Mouse (Mus musculus) ES-Bruce4 (cell line): ENCODE measurements around the gene Baiap2. TPM values are rescaled to one million over a fixed set of nuclear protein-coding genes. Genes with fewer than 3 reads are reported as not detected.
A peak's percentile ranks its signal among the peaks of the same experiment; 100 is the strongest.

Experiments
- H3K27ac ChIP-seq: 2 replicates; pipeline ENCODE4 v1.5.1; 2012; ENCODE audit warnings: low read length, inconsistent platforms; ENCODE audit not compliant: insufficient read depth
- H3K27me3 ChIP-seq: 2 replicates; pipeline ENCODE4 v1.6.1; 2012; ENCODE audit warnings: mild to moderate bottlenecking, low read length, inconsistent platforms; ENCODE audit not compliant: control insufficient read depth, poor library complexity, insufficient read depth, severe bottlenecking
- H3K36me3 ChIP-seq: 2 replicates; pipeline ENCODE4 v1.6.1; 2012; ENCODE audit warnings: inconsistent platforms, mild to moderate bottlenecking, low read length, moderate library complexity; ENCODE audit not compliant: control insufficient read depth, poor library complexity, insufficient read depth, severe bottlenecking
- H3K4me1 ChIP-seq: one replicate; pipeline ENCODE4 v1.8.1; 2011; ENCODE audit warnings: low read length; ENCODE audit not compliant: control insufficient read depth, insufficient read depth
- H3K4me3 ChIP-seq: 2 replicates; pipeline ENCODE4 v1.5.1; 2011; ENCODE audit warnings: low read depth, mild to moderate bottlenecking, low read length
- H3K9ac ChIP-seq: 2 replicates; pipeline ENCODE4 v1.6.1; 2012; ENCODE audit warnings: low read depth, mild to moderate bottlenecking, inconsistent platforms; ENCODE audit not compliant: poor library complexity, severe bottlenecking
- H3K9me3 ChIP-seq: replicated peaks from 2 replicates; pipeline ENCODE4 v1.6.1; 2012; ENCODE audit warnings: mild to moderate bottlenecking, low read length, inconsistent platforms; ENCODE audit not compliant: control insufficient read depth, poor library complexity, insufficient read depth, severe bottlenecking
- CTCF ChIP-seq: IDR thresholded peaks from one replicate; pipeline ENCODE4 v1.8.1; 2011; ENCODE audit warnings: low read depth, low read length
- EP300 ChIP-seq: IDR thresholded peaks from 2 replicates; pipeline ENCODE4 v1.6.1; 2011; ENCODE audit warnings: low read depth, low read length; ENCODE audit not compliant: insufficient read depth
- POLR2A ChIP-seq: IDR thresholded peaks from one replicate; pipeline ENCODE4 v1.8.1; 2011; ENCODE audit warnings: low read length; ENCODE audit not compliant: insufficient read depth
- polyA plus RNA-seq: library from polyadenylated mRNA; stranded (reverse); fragments of >200 nt; gene quantifications from 2 replicates; pipeline ENCODE4 v1.2.4, GENCODE M21; 2011; ENCODE audit warnings: low read depth; ENCODE audit not compliant: missing spikeins, insufficient read depth, insufficient read length

Gene Baiap2
- polyA plus RNA-seq, 1 experiment = 15.6 TPM

GRCm38 (mm10) chr11:119933819-119934583 is 8.6 kb upstream of the Baiap2 start:
- Histone ChIP-seq H3K4me1 (peaks cover 5% of the 10 kb centered on the region), H3K9ac (no peak overlapping the region), H3K36me3 (no peaks in the 10 kb centered on the region), H3K9me3 (no peaks in the 10 kb centered on the region; the same call in 1 of the 2 replicates), H3K27me3 (no peaks in the 10 kb centered on the region), H3K27ac (no peak overlapping the region), H3K4me3 (no peak overlapping the region)
- TF ChIP-seq POLR2A (no peak), EP300 (no peak), CTCF (no peak)

- peaks cover 12% of the 10 kb centered on the region for H3K4me1 ChIP-seq
- no peak overlapping the region for H3K27ac ChIP-seq
- no peaks in the 10 kb centered on the region for H3K36me3 ChIP-seq
- H3K27me3 ChIP-seq = no peaks in the 10 kb centered on the region
- no peaks in the 10 kb centered on the region; the same call in 1 of the 2 replicates for H3K9me3 ChIP-seq
- TF ChIP-seq CTCF = no peak
- no peak for TF ChIP-seq POLR2A
- no peak for TF ChIP-seq EP300
- no peak overlapping the region for H3K9ac ChIP-seq
- no peak overlapping the region for H3K4me3 ChIP-seq
Measured at GRCm38 (mm10) chr11:119934773-119935172, 7.8 kb upstream of the Baiap2 start.

GRCm38 (mm10) chr11:119935457-119935856 is 7.1 kb upstream of the Baiap2 start:
- TF ChIP-seq CTCF (peak; percentile 79), EP300 (no peak), POLR2A (no peak)
- Histone ChIP-seq H3K4me3 (no peak overlapping the region), H3K4me1 (peaks cover 10% of the 10 kb centered on the region), H3K27ac (no peak overlapping the region), H3K27me3 (no peaks in the 10 kb centered on the region), H3K9me3 (no peaks in the 10 kb centered on the region; the same call in 1 of the 2 replicates), H3K9ac (peak overlapping the region; percentile 40; the same call in 1 of the 2 replicates), H3K36me3 (no peaks in the 10 kb centered on the region)

- Histone ChIP-seq H3K9ac (peak overlapping the region; percentile 40), H3K27ac (peak overlapping the region; percentile 89), H3K9me3 (no peaks in the 10 kb centered on the region), H3K4me3 (no peak overlapping the region), H3K27me3 (no peaks in the 10 kb centered on the region), H3K4me1 (peaks cover 10% of the 10 kb centered on the region), H3K36me3 (no peaks in the 10 kb centered on the region)
- TF ChIP-seq POLR2A (no peak), CTCF (no peak)
Measured at GRCm38 (mm10) chr11:119936456-119936855, 6.1 kb upstream of the Baiap2 start.

GRCm38 (mm10) chr11:119937216-119937615 is 5.3 kb upstream of the Baiap2 start:
- no peaks in the 10 kb centered on the region for H3K27me3 ChIP-seq
- H3K27ac ChIP-seq = peak overlapping the region; percentile 89
- peak overlapping the region; percentile 40 for H3K9ac ChIP-seq
- H3K4me1 ChIP-seq = peaks cover 10% of the 10 kb centered on the region
- H3K4me3 ChIP-seq = no peak overlapping the region
- H3K9me3 ChIP-seq = no peaks in the 10 kb centered on the region
- no peaks in the 10 kb centered on the region for H3K36me3 ChIP-seq
- no peak for TF ChIP-seq CTCF
- no peak for TF ChIP-seq EP300
- no peak for TF ChIP-seq POLR2A

- Histone ChIP-seq H3K4me3 (peak overlapping the region; percentile 16), H3K36me3 (no peaks in the 10 kb centered on the region), H3K4me1 (peaks cover 10% of the 10 kb centered on the region), H3K9me3 (no peaks in the 10 kb centered on the region), H3K27ac (peak overlapping the region; percentile 89), H3K9ac (peak overlapping the region; percentile 40), H3K27me3 (no peaks in the 10 kb centered on the region)
- TF ChIP-seq EP300 (peak; percentile 77), CTCF (no peak)
Measured at GRCm38 (mm10) chr11:119937772-119938502, 4.6 kb upstream of the Baiap2 start.
